In the genomic region with DNA sequence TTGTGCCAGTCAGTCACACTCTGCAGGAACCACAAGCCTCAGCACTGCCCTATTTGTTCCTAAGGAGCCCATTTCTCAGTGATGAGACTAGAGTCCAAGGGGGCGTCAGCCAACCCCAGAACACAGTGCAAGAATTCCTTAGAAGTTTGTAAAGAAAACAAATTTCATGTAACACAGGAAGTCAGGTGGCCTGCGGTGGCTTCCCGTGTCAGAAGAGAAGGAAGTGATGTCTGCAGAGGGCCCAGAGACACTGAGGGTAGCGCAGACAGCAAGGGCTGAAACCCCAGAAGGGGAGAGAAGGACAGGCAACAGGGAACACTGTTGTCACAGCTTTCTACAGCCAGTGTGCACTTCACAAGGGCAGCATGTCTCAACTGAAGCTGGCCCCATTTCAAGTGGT, we compare ENCODE assay signal across 13 mouse cellular contexts. TPM values are rescaled to one million over a fixed set of nuclear protein-coding genes. Genes with fewer than 3 reads are reported as not detected.
DNase-seq lines count a peak whose midpoint lies in the region; ATAC-seq and TF ChIP-seq lines count a peak whose summit lies in the region.
"Had no signal": no experiment of that assay in that cellular context is flagged by ENCODE, and none has a peak within 500 bp of the region (broad histone marks: within the 10 kb centered on the region; RNA-seq: fewer than 3 reads in every experiment).

No protein-coding gene starts in this region.

- TF ChIP-seq EP300 in liver, postnatal 0 days (IDR thresholded peaks at IDR 0.05; ENCODE audit: low read depth): no peak

- intact Hi-C loops in heart, postnatal 14 days (cut with DNase I): loop anchor here (5.0 kb wide), 1 partner anchor 71 kb away; no protein-coding TSS in a partner anchor

- DNase-seq in liver, postnatal 0 days: peak; percentile 26
- peak; percentile 85 for DNase-seq in thymus, postnatal 0 days (ENCODE audit: low spot score)
- no peak for DNase-seq in cerebellum, adult 9-11 months
- no peak for DNase-seq in adrenal gland, postnatal 14 days
- DNase-seq in heart, postnatal 14 days: no peak
- DNase-seq: adrenal gland, adult 8-10 months; forebrain, postnatal 0 days had no signal

- no peak for TF ChIP-seq CTCF in liver, postnatal 0 days (IDR thresholded peaks at IDR 0.05; ENCODE audit: low read depth)

- H3K36me3 ChIP-seq in liver, postnatal 0 days (replicated peaks; ENCODE audit: insufficient read depth, low read length): peaks cover 12% of the 10 kb centered on the region
- peaks cover 33% of the 10 kb centered on the region for H3K36me3 ChIP-seq in liver, embryonic 12.5 days
- H3K36me3 ChIP-seq in macrophage (ENCODE audit: inconsistent target): peaks cover 11% of the 10 kb centered on the region; the same call in 1 of the 2 replicates

- H3K9me3 ChIP-seq in liver, postnatal 0 days (ENCODE audit: low read length): no peaks in the 10 kb centered on the region
- no peaks in the 10 kb centered on the region for H3K9me3 ChIP-seq in liver, embryonic 12.5 days (replicated peaks)
- H3K9me3 ChIP-seq: limb, embryonic 13.5 days had no signal

- peaks cover 54% of the 10 kb centered on the region for H3K79me2 ChIP-seq in macrophage (ENCODE audit: inconsistent target)

- no peaks in the 10 kb centered on the region for H3K27me3 ChIP-seq in liver, postnatal 0 days (ENCODE audit: insufficient read depth, low read length)
- no peaks in the 10 kb centered on the region for H3K27me3 ChIP-seq in liver, embryonic 12.5 days (replicated peaks)
- H3K27me3 ChIP-seq: CH12.LX; limb, embryonic 13.5 days had no signal

- no peak overlapping the region for H3K4me3 ChIP-seq in liver, postnatal 0 days (ENCODE audit: low read depth, low read length)
- no peak overlapping the region for H3K4me3 ChIP-seq in liver, embryonic 12.5 days
- H3K4me3 ChIP-seq in macrophage (ENCODE audit: inconsistent target): no peak overlapping the region
- H3K4me3 ChIP-seq: limb, embryonic 13.5 days had no signal

- H3K27ac ChIP-seq in liver, postnatal 0 days (ENCODE audit: low read depth): peak overlapping the region; percentile 52; the same call in 1 of the 2 replicates
- H3K27ac ChIP-seq in liver, embryonic 12.5 days: no peak overlapping the region
- H3K27ac ChIP-seq in macrophage: peak overlapping the region; percentile 34
- H3K27ac ChIP-seq: kidney, postnatal 0 days; limb, embryonic 13.5 days had no signal

- WGBS in liver, postnatal 0 days (ENCODE audit: insufficient replicate concordance): 38% methylated on average over 4 of the region's 4 CpGs
- 56% methylated on average over 4 of the region's 4 CpGs for WGBS in liver, embryonic 12.5 days (ENCODE audit: insufficient replicate concordance)
- 22% methylated on average over 4 of the region's 4 CpGs for WGBS in macrophage (ENCODE audit: missing documents)

- H3K4me1 ChIP-seq in liver, postnatal 0 days (ENCODE audit: insufficient read depth): peaks cover 13% of the 10 kb centered on the region
- H3K4me1 ChIP-seq in liver, embryonic 12.5 days: peaks cover 34% of the 10 kb centered on the region

- H3K4me2 ChIP-seq in liver, postnatal 0 days (ENCODE audit: low read depth, low read length): no peak overlapping the region
- H3K4me2 ChIP-seq in liver, embryonic 12.5 days: no peak overlapping the region
- H3K4me2 ChIP-seq: limb, embryonic 13.5 days had no signal

- peak; percentile 15; the same call in 1 of the 2 replicates for ATAC-seq in liver, postnatal 0 days
- ATAC-seq in liver, embryonic 12.5 days: no peak
- ATAC-seq in CD4-positive, CD25-positive, alpha-beta regulatory T cell, adult 4 months: peak; percentile 92
- ATAC-seq: forebrain, postnatal 0 days had no signal

- H3K9ac ChIP-seq in liver, postnatal 0 days (replicated peaks): no peak overlapping the region
- no peak overlapping the region for H3K9ac ChIP-seq in liver, embryonic 12.5 days
- H3K9ac ChIP-seq: forebrain, postnatal 0 days; limb, embryonic 13.5 days had no signal

RNA-seq across cellular contexts. Expression of gene Ttc7b, which starts 19.4 kb away (rescaled TPM):
- 2.2 and 3.3 TPM in 2 replicates for polyA plus RNA-seq in liver, postnatal 0 days (2015; fragmentation: Nextera tagmentation; extraction: Ambion mirVana)
- 2.2 and 3.1 TPM in 2 replicates for polyA plus RNA-seq in liver, embryonic 12.5 days (2016; fragmentation: Nextera tagmentation; extraction: Ambion mirVana)
- polyA plus RNA-seq in CD4-positive, CD25-positive, alpha-beta regulatory T cell, adult 4 months (2017; shearing (Covaris generic)): 1 to 10 TPM; 3.4 to 5.1 TPM
- 100 to 1,000 TPM in 17 of 26 experiments, 10 to 100 TPM in 9; 75.1 to 195 (median 117) TPM for total RNA-seq in macrophage (2018; cell fraction: chromatin; rRNA removed)
- 10 to 100 TPM; 21.3 to 44.4 (median 32.3) TPM for total RNA-seq in macrophage (2018; cell fraction: cytosol; rRNA removed)
- total RNA-seq in macrophage (2018; cell fraction: nucleus; rRNA removed): 100 to 1,000 TPM in 5 of 26 experiments, 10 to 100 TPM in 21; 40.5 to 130 (median 63.7) TPM
- polyA plus RNA-seq in macrophage (2018): 21.7 to 32.3 TPM (median 29.4 TPM) in 3 replicates
- 5.3 and 7.3 TPM in 2 replicates for polyA plus RNA-seq in thymus, postnatal 0 days (2015; fragmentation: Nextera tagmentation; extraction: Ambion mirVana)
- total RNA-seq in adrenal gland, postnatal 14 days (2021): 72.5 and 74.6 TPM in 2 replicates
- 10 to 100 TPM; 65.8 to 73.1 TPM for total RNA-seq in heart, postnatal 14 days (2021)

Comparison
In these comparisons a context has a peak if more than half of its experiments do, and no peak if none do; other contexts are left out.
1. DNase-seq: peak in liver, postnatal 0 days (single experiment) and thymus, postnatal 0 days (single experiment); none in cerebellum, adult 9-11 months (single experiment), adrenal gland, postnatal 14 days (single experiment) and heart, postnatal 14 days (0 of 2).